Mouse (Mus musculus): ENCODE results near the gene Traf4.

The Traf4 gene

DNA sequence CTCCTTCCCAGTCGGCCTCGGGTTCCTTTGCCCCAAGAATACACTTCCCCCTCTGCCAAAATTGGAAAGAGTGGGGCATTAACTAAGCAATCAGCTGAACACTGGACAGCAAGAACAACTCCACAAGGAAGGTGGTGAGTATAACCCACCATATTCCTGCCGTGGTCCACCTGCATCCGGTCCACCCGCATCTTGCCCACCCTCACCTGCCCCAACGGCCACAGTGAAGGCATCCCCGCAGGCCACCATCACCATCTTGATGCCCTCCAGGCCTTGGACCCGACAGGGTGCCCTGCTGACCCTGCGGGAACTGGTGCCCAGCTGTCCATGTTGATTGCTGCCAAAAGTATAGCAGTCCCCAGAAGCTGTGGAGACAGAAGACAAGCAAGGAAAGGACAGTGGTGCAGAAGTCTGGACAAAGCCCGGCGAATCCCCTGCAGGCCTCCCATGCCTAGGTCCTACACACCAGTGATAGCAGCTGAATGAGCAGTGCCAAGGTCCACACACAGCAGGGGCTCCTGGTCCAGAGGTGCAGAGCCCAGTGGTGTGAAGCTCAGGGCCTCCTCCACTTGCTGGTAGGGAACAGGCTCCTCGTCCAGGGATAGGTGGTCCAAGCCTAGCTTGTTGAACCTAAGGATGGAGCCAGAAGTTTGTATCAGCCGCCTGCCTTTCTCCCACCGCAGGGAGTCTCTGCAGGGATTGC lies 2.0 kb upstream of the Traf4 start:
- in situ Hi-C loops (cut with MboI, MseI), result no loop called here

DNA sequence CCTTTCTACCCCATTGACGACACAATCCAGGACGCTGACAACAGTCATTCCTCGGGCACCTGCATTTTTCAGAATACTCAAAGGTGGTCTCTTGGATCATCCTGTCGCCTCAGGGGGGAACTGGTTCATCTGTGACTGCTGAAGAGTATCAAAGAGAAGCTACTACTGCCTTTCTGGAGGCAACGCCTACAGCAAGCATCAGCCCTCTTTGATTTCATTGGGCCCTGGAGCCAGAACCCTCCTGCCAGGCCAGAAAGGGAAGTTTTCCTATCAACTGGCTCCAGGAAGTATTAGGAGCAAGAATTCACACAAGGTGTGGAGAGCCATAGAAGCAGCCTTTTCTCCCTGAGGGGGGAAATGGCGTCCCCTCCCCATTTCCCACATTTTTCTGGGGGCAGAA lies 1.3 kb upstream of the Traf4 start:
- in situ Hi-C loops (cut with MboI, MseI), result no loop called here

DNA sequence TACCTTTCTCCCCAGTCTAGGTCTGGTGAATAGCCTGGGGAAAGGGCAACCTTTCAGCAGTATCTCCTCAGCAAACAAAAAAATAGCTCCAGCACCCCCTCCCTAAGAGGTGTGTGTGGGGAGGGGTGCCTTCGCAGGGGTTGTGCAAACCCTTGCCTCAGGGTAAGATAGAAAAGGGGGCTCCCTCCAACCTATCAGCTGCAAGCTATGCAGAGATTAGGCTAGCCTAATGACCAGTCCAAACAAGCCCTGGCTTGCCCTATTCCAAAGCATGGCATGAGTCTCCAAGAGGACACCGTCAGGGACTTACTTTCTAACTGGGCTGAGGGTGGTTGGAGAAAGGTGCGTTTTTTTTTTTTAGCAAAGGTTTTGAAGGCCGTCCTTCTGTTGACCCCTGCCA lies 772 bp upstream of the Traf4 start:
- in situ Hi-C loops (cut with MboI, MseI), result no loop called here

DNA sequence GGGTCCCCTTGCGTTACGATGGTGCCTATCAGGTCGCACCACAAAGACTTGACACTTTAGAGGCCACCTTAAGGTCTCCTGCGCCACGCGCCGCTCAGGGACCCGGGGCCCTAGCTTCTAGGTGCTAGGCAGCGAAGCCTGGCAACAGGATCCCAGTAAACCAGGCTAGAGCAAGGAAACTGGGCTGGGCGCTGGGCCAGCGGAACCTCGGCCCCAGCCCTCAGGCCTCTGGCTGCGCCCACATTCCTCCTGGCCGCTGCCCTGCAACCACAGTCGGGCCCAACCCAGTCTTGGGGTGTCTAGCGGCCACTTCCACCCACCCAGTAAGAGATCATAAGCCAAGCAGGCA lies 346 bp upstream of the Traf4 start:
- in situ Hi-C loops (cut with MboI, MseI), result no loop called here

DNA sequence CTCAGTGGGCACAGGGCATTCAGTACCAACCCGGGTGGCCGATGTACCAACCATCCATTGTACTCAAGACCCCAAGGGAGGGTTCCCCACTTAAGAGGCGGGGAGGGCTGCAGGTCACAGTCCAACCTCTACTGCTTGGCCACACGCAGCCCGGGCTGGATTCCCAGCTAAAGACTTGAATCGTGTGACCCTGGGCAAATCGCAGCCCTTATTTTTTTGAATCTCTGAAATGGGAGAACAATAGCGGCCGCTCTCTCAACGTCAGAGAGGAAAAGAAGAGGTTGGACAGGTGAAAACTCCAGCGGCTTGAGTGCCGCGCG lies 825 bp downstream of the Traf4 start:
- in situ Hi-C loops (cut with MboI, MseI), result no loop called here

DNA sequence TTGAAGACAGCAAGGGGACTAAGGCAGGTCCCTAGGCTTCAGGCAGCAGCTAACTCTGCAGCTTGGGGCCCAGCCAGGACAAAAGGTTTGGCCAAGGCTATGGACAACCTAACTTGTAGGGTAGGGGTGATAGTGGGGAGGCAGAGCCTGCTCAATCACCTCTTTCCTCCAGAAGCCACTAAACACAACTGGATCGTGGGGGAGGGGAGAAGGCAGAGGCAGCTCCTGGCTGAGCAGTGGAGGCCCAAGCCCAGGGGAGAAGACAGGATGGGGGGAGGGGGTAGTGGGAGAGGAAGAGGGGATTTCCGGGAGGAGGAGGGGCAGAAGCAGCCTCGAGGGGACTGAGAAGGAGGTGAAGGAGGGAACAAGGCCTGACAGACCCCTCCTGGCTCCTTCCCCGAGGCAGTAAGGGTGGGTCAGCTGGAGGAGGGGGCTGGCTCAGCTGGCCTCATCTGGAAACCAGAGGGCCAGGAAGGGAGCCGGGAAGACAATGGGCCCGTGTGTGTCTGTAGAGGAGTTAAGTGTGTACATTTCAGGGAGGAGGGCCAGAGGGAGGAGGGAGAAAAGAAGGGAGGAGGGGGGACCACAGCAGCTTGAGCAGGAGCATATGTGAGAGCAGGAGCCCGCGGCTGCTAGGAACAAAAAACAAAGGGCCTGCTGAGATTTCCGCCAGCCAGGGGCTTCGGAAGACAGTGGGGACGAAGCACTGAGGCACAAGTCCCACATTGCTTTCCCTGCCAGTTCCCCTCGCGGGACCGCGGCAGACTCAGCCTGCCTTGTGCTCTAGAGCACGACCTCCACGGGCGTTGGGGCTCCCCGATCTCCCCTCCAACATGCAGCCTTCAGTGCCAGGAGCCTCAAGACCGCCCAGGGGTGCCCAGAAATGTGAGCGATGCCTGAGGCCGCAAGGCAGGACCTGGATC lies 1.4 kb downstream of the Traf4 start:
- in situ Hi-C loops (cut with MboI, MseI), result no loop called here

DNA sequence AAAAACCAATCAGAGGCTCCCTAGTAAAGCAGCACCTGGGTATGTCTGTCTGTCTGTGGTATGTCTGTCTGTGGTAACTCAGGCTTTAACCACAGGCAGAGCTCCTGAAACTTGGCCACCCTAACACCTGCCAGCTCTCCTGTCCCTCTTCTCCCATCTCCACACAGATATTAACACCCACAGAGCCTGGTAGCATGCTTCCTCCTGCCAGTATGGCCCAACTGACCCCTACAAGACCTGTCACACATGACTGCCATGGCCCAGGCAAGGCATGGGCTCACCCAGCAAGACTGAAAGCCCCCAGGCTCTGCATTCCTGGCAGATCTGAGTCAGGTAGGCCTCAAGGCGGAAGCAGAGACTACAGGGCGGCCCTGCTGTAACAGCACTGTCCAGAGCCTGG lies 2.3 kb downstream of the Traf4 start:
- in situ Hi-C loops (cut with MboI, MseI), result no loop called here

DNA sequence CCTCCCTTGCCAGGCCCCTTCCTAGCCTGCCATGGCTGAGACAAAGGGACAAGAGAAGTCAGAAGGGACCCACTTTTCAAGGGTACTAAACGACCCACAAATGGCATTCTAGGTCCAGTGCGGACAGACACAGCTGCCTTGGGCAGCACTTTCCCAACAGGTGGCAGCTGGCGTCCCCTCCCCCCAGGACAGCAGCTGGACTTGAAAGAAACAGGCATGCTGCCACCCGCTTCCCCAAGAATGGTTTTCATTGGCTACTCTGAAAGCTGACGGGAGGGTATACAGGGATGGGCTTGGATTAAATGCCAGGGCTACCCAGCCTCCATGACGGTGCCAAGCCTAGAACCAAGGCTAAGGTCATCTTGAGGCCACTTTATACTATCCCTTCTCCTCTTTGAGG lies 2.9 kb downstream of the Traf4 start:
- in situ Hi-C loops (cut with MboI, MseI), result no loop called here

DNA sequence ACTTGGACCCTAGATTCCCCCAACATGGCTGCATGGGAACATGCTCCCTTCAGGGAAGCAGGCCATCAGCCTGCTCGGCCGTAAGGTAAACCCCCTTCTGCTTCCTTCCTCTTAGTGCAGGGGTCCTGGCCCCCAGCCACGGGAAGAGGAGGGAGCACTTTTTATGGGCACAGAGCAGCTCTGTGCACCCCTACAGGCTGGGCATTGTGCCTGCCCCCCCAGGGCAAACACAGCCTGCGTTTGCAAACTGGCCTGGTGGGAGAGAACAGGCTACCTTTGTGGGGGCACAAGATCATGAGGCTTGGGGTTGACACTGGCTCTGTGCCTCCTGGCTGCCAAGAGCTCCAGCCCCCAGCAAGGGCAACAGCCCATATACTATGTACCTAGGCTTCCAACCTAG lies 3.4 kb downstream of the Traf4 start:
- in situ Hi-C loops (cut with MboI, MseI), result no loop called here

DNA sequence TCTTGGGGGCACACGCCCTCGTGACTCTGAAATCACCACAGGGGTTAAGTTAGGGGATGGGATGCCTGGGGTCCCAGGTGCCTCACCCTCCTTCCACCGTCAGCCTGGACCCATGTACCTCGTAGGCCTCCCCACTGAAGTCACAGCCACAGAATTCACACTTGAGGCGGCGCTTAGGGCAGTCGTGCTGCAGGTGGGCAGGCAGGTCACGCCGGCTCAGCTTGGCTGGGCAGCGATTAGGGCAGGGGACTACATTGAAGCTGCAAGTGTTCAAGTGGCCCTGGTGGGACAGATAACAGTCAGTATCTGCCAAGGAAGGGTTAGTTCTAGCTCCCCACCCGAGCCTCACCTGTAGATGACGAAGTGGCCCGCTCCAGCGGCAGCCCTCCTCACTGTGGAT lies 4.2 kb downstream of the Traf4 start:
- in situ Hi-C loops (cut with MboI, MseI), result no loop called here

DNA sequence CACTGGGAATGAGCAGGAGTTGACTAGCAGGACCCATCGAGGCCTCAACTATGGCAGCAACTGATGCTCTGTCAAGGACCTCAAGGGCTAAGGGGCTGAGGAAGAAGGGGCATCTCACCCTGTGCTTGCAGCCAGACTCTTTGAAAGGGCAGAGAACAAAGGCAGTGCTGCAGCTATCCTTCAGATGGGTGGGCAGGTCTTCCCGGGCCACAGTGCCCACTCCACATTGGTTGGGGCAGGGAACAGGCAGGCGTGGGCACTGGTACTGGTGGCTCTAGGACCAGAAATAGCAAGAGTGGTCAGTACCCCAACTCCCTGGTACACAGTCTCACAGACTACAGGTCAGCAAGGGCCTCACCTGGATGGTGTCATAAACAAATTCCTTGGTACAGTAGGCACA lies 4.7 kb downstream of the Traf4 start:
- in situ Hi-C loops (cut with MboI, MseI), result no loop called here

DNA sequence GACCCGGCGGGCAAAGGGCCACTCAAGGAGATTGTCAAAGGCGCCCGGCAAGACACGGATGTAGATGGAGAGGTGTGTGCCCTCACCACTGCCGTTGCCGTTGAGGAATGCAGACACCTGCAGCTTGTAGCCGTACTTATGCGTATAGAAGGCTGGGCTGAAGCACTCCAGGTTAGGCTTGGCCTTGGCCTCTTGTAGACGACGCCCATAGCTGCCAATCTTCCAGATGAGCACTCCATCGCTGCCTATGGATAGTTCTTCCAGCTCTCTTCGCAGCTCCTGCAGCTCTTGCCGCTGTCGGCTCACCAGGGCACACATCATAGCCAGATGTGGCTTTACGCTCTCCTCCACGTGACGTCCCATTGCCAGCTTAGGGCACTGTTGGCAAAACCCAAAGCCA lies 5.2 kb downstream of the Traf4 start:
- in situ Hi-C loops (cut with MboI, MseI), result no loop called here

DNA sequence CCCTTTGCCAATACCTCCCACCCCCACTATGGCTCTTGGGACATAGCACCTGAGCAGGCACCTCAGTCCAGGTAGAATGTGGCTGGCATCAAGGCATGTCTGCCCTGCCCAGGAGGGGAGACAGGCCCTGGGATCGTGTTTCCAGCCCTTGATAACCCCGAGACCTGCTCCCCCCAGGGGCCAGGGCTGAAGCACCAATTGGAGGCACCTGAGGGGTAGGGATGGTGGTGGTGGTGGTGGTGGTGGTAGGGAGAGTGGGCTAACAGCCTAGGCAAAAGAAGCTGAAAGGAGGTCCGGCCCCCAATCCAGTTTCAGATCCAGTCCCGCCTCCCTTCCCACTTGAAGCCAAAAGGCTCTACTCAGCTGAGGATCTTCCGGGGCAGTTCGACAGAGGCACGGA lies 5.8 kb downstream of the Traf4 start:
- in situ Hi-C loops (cut with MboI, MseI), result no loop called here

DNA sequence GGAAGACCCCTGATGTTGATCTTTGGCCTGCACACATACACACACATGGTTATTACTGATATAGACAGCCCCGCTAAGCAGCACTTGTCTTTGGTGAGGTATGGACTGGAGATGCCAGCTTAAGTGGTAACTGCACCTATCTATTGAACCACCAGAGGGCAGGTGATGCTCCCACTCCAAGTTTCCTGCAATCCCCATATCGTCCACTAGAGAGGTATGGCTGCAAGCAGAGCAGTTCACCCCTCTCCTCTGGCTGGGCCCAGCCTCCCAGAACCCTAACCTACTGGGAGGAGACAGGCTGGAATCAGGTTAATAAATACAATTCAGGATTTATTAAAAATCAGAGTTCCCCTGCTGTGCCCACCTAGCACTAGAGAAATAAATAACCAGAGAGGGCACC lies 6.3 kb downstream of the Traf4 start:
- in situ Hi-C loops (cut with MboI, MseI), result no loop called here

DNA sequence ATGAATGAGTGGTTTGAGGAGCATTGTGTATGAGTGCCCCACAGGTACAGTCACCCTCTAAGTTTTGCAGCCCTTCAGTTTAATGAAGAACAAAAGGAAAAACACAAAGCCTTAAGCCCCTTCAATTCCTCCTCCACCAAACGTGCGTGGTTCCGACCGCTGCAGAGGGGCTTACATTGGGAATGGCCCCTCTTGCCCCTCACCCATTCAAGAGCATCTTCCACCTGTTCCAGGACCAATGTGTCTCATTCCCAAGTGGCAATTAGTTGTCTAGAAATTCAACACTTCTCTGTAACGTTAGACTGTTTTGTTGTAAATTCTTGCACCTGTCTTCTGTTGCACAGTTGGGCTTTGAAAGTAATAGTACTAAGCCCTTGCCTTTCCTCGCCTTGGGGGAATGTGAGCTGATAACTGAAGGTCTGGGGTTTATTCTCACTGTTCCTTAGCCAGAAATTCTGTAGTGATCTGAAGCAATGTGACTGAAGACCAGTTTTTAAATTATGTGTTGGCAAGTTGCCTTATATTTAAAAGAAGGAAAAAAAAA lies 9.2 kb downstream of the Traf4 start:
- in situ Hi-C loops (cut with MboI, MseI), result no loop called here

DNA sequence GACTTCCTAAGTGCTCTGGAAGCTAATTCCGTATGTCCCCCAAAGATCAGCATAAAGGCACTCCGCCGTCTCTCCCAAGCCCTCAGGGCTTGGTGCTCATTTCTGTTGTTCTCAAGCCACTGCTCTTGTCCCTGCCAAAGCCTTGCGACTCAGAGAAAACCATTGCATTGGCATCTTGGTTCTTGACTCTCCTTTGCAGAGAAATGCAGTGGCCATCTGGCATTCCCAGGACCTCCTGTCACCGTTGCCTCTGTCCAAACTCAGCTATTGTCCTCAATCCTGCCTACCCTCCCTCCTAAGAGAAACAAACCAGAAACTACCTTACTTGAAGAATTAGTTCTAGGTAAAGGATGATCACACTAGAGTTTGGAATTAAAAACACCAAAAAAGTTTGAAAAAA lies 9.7 kb downstream of the Traf4 start:
- in situ Hi-C loops (cut with MboI, MseI), result no loop called here

DNA sequence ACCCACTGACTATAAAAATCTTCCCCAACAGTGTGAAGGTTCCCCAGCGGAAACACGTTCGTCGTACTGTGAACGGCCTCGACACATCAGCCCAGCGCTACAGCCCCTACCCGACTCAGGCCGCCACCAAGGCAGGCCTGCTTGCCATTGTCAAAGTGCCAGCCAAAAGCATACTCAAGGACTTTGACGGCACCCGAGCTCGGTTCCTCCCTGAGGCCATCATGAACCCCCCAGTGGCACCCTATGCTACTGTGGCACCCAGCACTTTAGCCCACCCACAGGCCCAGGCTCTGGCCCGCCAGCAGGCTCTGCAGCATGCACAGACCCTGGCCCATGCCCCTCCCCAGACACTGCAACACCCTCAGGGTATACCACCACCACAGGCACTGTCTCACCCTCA lies 11.6 kb downstream of the Traf4 start:
- in situ Hi-C loops (cut with MboI, MseI), result no loop called here

DNA sequence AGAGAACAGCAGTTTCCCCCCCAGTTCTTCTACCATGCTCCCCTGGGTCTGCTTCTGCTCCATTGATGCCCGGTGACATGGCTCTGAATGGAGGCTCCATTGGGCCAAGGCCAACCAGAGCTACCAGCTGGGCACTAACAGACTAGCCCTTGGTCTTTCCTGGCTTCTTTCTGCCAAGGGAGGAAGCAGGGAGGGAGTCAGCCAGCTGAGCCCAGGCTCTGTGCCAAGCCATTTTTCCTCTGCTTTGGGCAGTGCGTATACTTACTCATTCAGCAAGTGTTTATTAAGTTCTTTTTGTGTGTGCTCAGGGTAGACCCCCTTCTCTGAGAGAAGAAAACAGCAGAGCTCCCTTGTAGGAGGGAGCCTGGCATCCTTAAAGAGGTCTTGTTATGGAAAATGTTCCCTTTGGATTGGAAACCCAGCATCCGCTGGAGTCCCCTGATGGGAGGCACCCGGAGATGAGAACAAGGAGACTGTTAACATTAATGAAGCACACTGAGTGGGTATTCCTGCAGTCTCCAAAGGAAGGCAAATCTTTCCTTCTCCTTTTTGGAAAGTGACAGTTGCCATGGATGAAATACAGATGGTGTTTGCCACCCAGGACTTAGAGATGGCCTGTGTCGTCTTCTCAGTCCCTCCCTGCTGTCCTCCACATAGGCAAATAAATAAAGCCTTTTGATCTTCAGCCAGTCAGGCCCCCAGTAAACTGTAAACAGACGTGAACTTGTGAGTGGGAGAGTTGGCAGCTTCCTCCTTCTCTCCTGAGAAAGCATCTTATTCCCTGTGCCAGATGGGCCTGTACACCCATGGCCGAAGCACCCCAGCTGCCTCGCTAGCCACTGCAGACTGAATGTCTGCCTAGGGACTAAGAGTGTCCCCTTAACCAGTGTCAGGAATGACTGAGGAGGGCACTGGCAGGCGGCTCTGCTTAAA lies 12.8 kb downstream of the Traf4 start:
- in situ Hi-C loops (cut with MboI, MseI), result no loop called here

DNA sequence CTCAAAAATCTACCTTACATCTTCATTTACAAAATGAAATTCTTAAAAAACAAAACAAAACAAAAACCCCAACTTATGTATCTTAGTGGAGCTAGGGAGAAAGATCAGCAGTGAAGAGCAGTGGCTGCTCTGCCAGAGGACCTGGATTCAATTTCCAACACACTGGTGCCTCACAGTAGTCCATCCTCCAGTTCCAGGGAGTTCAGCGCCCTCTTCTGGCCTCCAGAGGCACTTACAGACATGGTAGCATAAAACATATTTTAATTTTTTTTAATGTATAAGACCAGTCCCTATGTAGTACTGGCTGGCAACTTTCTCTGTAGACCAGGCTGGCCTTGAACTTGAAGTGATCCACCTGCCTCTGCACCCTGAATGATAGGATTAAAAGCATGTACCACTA lies 14.2 kb downstream of the Traf4 start:
- in situ Hi-C loops (cut with MboI, MseI), result no loop called here

DNA sequence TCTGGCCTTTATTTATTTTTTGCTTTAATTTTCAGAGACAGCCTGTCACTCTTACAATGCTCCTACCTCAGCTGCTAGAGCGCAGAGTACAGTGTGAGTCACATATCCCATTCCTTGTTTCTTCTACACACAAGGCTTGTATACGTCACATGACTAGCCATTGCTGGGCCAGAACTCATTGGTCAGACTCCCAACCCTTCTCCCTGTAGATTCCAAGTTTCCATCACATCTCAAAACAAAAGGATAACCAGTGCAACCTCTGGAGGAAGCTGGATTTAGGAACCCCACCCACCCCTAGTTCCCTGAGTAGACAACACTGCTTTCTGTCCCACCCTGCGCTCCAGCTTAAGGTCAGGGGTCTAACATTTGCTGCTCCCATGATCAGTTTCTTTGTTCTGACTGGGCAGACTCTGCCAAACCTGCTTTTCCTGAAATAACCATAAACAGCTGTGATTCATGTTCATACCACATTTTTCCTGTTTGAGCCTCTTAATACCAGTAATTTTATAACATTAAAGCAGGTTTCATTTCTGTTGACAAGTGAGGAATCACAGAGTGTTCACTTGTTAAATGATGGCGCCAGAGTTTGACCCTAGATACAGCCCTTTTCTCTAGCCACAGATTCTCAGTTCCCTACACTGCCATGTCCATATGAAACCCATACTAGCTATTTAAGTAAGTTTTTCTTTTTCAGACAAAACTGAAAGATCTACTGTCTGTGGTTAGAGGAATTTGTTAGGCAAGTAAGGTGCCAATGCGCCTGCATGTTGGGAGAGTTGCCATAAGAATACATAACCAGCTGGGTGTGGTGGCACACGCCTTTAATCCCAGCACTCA lies 18.5 kb downstream of the Traf4 start:
- in situ Hi-C loops (cut with MboI, MseI), result loop anchor here (5.0 to 10.0 kb wide), 2 partner anchors 90 to 322 kb away; no protein-coding TSS in a partner anchor

DNA sequence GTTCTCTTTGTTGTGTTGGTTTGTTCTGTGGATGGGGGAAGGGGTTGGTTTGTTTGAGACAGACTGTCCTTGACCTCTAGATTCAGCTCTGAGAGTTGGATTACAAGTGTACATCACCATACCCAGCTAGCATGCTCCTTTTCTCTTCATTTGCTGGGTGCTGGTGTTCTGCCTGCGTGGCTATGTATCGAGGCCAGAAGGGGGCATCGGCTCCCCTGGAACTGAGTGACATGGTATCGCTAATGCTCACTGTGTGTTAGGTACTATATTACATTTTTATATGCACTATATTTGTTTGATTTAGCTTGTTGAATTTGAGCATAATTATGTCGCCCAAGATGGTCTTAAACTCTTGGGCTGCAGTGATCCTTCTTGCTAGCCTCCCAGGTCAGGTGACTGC lies 19.2 kb downstream of the Traf4 start:
- in situ Hi-C loops (cut with MboI, MseI), result loop anchor here (5.0 to 10.0 kb wide), 2 partner anchors 89 to 321 kb away; no protein-coding TSS in a partner anchor
